Mouse (Mus musculus): Measurements from ENCODE around the gene Tmprss2.

DNA sequence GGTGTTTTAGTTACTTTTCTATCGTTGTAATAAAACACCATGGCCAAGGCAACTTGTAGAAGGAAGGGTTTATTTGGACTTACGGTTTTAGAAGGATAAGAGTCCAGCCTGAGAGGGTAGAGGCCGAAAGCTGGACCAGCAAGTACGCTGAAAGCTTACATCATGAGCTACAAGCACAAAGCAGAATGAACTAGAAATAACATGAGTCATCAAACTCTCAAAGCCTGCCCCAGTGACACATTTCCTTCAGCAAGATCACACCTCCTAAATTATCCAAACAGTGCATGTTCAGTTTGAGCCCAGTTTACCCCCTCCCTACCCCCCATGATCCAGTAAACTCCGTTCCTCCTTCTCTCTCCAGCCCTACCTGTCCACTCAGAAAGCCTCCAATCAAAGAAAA, 77.2 kb downstream of the Tmprss2 start:
- TF ChIP-seq CTCF (IDR thresholded peaks at IDR 0.05; ENCODE audit: low read depth) (no peak), EP300 (optimal IDR thresholded peaks at IDR 0.05) (no peak)

Data from stomach, postnatal 0 days (tissue).